Mouse (Mus musculus): Measurements from ENCODE around the gene Ccnj. TPM values are rescaled to one million over a fixed set of nuclear protein-coding genes. Genes with fewer than 3 reads are reported as not detected.

The Ccnj gene
- total and polyA plus RNA-seq, 3 experiments: 4.3 to 8.6 (median 4.7) TPM

GRCm38 (mm10) chr19:40788004-40788714 lies 42.9 kb upstream of the Ccnj start:
- DNase-seq (ENCODE audit: extremely low read depth): no peak
- in situ Hi-C loops (cut with MboI; ENCODE audit: low pct_ligation_motif_present, low pct_unique_long_range_greater_than_20kb, low sequenced_read_pairs) (no loop called here), dilution Hi-C loops (cut with MboI; ENCODE audit: extremely low pct_ligation_motif_present, extremely low pct_unique_long_range_greater_than_20kb, low sequenced_read_pairs) (no loop called here)
- Histone ChIP-seq H3K79me2 (replicated peaks; ENCODE audit: control insufficient read depth, extremely low read depth, insufficient read depth, poor library complexity, severe bottlenecking) (no peaks in the 10 kb centered on the region), H3K4me2 (ENCODE audit: insufficient read depth, low read depth, poor library complexity, severe bottlenecking) (no peak overlapping the region), H3K9me3 (replicated peaks; ENCODE audit: low read length) (peaks cover 2% of the 10 kb centered on the region), H3K27me3 (replicated peaks) (no peaks in the 10 kb centered on the region), H3K4me3 (replicated peaks in 1 of 3; ENCODE audit: low read depth in 2 of 3, low read length in 2 of 3, poor library complexity in 1 of 3) (no peak overlapping the region), H3K9ac (ENCODE audit: insufficient read depth, low read depth) (no peak overlapping the region), H3K36me3 (replicated peaks in 1 of 2; ENCODE audit: control insufficient read depth in 1 of 2, insufficient read depth in 1 of 2, low read length in 1 of 2) (no peaks in the 10 kb centered on the region), H3K27ac (ENCODE audit: insufficient read depth, low read depth) (no peak overlapping the region), H3K4me1 (ENCODE audit: control insufficient read depth in 1 of 2, insufficient read depth in 2 of 2) (peaks cover 0 to 5% of the 10 kb centered on the region in 2 experiments; a peak in 1 of 4 replicates)
- TF ChIP-seq ZMIZ1 (IDR thresholded peaks at IDR 0.05; ENCODE audit: low read depth, low read length) (no peak), E2F4 (IDR thresholded peaks at IDR 0.05; ENCODE audit: insufficient replicate concordance, low read depth, low read length) (no peak), USF1 (IDR thresholded peaks at IDR 0.05; ENCODE audit: low read depth, low read length) (no peak), ZNF384 (IDR thresholded peaks at IDR 0.05; ENCODE audit: low read depth, low read length) (no peak), ZKSCAN1 (IDR thresholded peaks at IDR 0.05; ENCODE audit: borderline replicate concordance, low read depth, low read length) (no peak), USF2 (conservative IDR thresholded peaks at IDR 0.05; ENCODE audit: low read depth, low read length) (no peak), MAZ (IDR thresholded peaks at IDR 0.05; ENCODE audit: low read depth, low read length) (no peak), SIN3A (IDR thresholded peaks at IDR 0.05; ENCODE audit: low read length) (no peak), TCF12 (IDR thresholded peaks at IDR 0.05; ENCODE audit: low read depth, low read length) (no peak), MXI1 (IDR thresholded peaks at IDR 0.05; ENCODE audit: low read depth, low read length) (no peak), MAX (IDR thresholded peaks at IDR 0.05; ENCODE audit: low read length) (no peak), POLR2A (IDR thresholded peaks at IDR 0.05; ENCODE audit: low read depth, low read length) (no peak), PAX5 (IDR thresholded peaks at IDR 0.05; ENCODE audit: low read length) (no peak), UBTF (IDR thresholded peaks at IDR 0.05; ENCODE audit: low read depth, low read length) (no peak), TBP (conservative IDR thresholded peaks at IDR 0.05; ENCODE audit: low read depth, low read length) (no peak), SMC3 (IDR thresholded peaks at IDR 0.05; ENCODE audit: low read depth, low read length) (no peak), RCOR1 (conservative IDR thresholded peaks at IDR 0.05; ENCODE audit: low read depth, low read length) (no peak), JUN (IDR thresholded peaks at IDR 0.05; ENCODE audit: insufficient read depth, low read depth, low read length) (no peak), NELFE (IDR thresholded peaks at IDR 0.05; ENCODE audit: low read depth, low read length) (no peak)

- no peaks in the 10 kb centered on the region for H3K79me2 ChIP-seq (replicated peaks; ENCODE audit: control insufficient read depth, extremely low read depth, insufficient read depth, poor library complexity, severe bottlenecking)
- H3K4me3 ChIP-seq (replicated peaks in 1 of 3; ENCODE audit: low read depth in 2 of 3, low read length in 2 of 3, poor library complexity in 1 of 3): no peak overlapping the region
- TF ChIP-seq GABPA (IDR thresholded peaks at IDR 0.05; ENCODE audit: insufficient replicate concordance, low read depth, low read length) (no peak), BHLHE40 (IDR thresholded peaks at IDR 0.05; ENCODE audit: low read depth, low read length) (no peak), UBTF (IDR thresholded peaks at IDR 0.05; ENCODE audit: low read depth, low read length) (no peak), MAFK (IDR thresholded peaks at IDR 0.05; ENCODE audit: insufficient replicate concordance, low read length) (no peak), SIN3A (IDR thresholded peaks at IDR 0.05; ENCODE audit: low read length) (no peak), MAX (IDR thresholded peaks at IDR 0.05; ENCODE audit: low read length) (no peak), RCOR1 (conservative IDR thresholded peaks at IDR 0.05; ENCODE audit: low read depth, low read length) (no peak), MYC (IDR thresholded peaks at IDR 0.05; ENCODE audit: low read depth, low read length) (no peak), ZNF384 (IDR thresholded peaks at IDR 0.05; ENCODE audit: low read depth, low read length) (no peak), RAD21 (IDR thresholded peaks at IDR 0.05; ENCODE audit: low read depth, low read length) (no peak)
- no peaks in the 10 kb centered on the region for H3K36me3 ChIP-seq (replicated peaks in 1 of 2; ENCODE audit: control insufficient read depth in 1 of 2, insufficient read depth in 1 of 2, low read length in 1 of 2)
- no peak overlapping the region for H3K27ac ChIP-seq (ENCODE audit: insufficient read depth, low read depth)
- no peaks in the 10 kb centered on the region for H3K27me3 ChIP-seq (replicated peaks)
- no peak overlapping the region for H3K4me2 ChIP-seq (ENCODE audit: insufficient read depth, low read depth, poor library complexity, severe bottlenecking)
- no peak overlapping the region for H3K9ac ChIP-seq (ENCODE audit: insufficient read depth, low read depth)
- in situ Hi-C loops (cut with MboI; ENCODE audit: low pct_ligation_motif_present, low pct_unique_long_range_greater_than_20kb, low sequenced_read_pairs): no loop called here
- H3K4me1 ChIP-seq (ENCODE audit: control insufficient read depth in 1 of 2, insufficient read depth in 2 of 2): peaks cover 0 to 5% of the 10 kb centered on the region in 2 experiments; a peak in 1 of 4 replicates
- peak; percentile 2 for DNase-seq (ENCODE audit: extremely low read depth)
- dilution Hi-C loops (cut with MboI; ENCODE audit: extremely low pct_ligation_motif_present, extremely low pct_unique_long_range_greater_than_20kb, low sequenced_read_pairs): no loop called here
- peaks cover 2% of the 10 kb centered on the region for H3K9me3 ChIP-seq (replicated peaks; ENCODE audit: low read length)
These were observed 42.4 kb upstream of the Ccnj start for GRCm38 (mm10) chr19:40788715-40789084.
